Mouse (Mus musculus): ENCODE results near the gene Dnlz. TPM values are rescaled to one million over a fixed set of nuclear protein-coding genes. Genes with fewer than 3 reads are reported as not detected.

The Dnlz gene
- polyA plus RNA-seq, 2 experiments: 7.0 to 7.6 TPM

DNA sequence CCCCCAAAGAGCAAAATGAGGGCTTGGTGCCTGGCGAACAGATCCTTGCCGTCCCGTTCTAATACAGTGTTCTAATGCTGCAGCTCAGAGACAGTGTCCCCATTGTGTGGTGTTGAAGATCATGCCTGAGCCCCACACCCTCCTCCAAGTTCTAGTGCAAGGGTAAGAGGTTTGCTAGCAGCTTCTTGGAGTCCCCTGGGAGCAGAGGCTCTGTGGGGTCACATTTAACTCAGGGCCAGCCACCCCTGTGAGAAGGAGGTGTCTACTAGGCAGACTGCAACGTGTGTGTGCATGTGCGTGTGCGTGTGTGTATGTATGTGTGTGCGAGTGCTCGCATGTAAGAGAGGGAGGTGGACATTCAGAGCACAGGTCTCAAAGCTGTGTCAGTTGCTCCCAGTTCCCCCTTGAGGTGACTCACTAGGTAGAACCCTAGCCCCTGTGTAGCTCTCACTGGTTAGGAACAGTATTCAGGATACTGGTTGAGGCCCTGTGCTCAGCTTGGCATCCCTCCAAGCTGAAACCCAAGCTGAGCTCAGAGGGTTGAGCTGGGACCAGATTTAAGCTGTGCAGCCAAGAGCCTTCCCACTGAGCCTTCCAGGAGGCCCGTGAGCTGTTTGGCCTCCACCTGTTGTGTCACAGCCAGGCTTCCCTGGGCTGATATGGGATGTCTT is 35.2 kb downstream of the Dnlz start:
- no peak overlapping the region for H3K9ac ChIP-seq (replicated peaks)
- no peak for DNase-seq (ENCODE audit: low read depth in 3 of 3, low spot score in 3 of 3)
- no peak for TF ChIP-seq CTCF (IDR thresholded peaks at IDR 0.05; ENCODE audit: low read depth)
- no peak for TF ChIP-seq EP300 (IDR thresholded peaks at IDR 0.05; ENCODE audit: low read depth)
- WGBS (ENCODE audit: insufficient replicate concordance): 70% methylated on average over 9 of the region's 9 CpGs
- H3K9me3 ChIP-seq (ENCODE audit: control insufficient read depth, low read length): no peaks in the 10 kb centered on the region
- H3K27ac ChIP-seq: no peak overlapping the region
- no peak overlapping the region; the same call in 1 of the 2 replicates for H3K4me2 ChIP-seq (ENCODE audit: low read depth)
- ATAC-seq (ENCODE audit: insufficient read depth): no peak
- H3K4me3 ChIP-seq (ENCODE audit: insufficient read depth in 1 of 2, low read depth in 2 of 2, low read length in 2 of 2): no peak overlapping the region
- H3K27me3 ChIP-seq (ENCODE audit: control insufficient read depth, insufficient read depth, low read length): no peaks in the 10 kb centered on the region
- no peaks in the 10 kb centered on the region for H3K4me1 ChIP-seq (replicated peaks; ENCODE audit: control insufficient read depth in 2 of 2, insufficient read depth in 2 of 2, low read length in 1 of 2)
- no peaks in the 10 kb centered on the region for H3K36me3 ChIP-seq (replicated peaks; ENCODE audit: control insufficient read depth, insufficient read depth, low read depth)

- TF ChIP-seq CTCF (IDR thresholded peaks at IDR 0.05; ENCODE audit: low read depth) (no peak), EP300 (IDR thresholded peaks at IDR 0.05; ENCODE audit: low read depth) (no peak)
- Histone ChIP-seq H3K27me3 (ENCODE audit: control insufficient read depth, insufficient read depth, low read length) (no peaks in the 10 kb centered on the region), H3K27ac (no peak overlapping the region), H3K9ac (replicated peaks) (0 out of 2 replicates have a peak overlapping the region, but pooled peaks have one; percentile 3), H3K4me1 (replicated peaks; ENCODE audit: control insufficient read depth in 2 of 2, insufficient read depth in 2 of 2, low read length in 1 of 2) (no peaks in the 10 kb centered on the region), H3K4me3 (ENCODE audit: insufficient read depth in 1 of 2, low read depth in 2 of 2, low read length in 2 of 2) (peak overlapping the region; percentile 37 to 54), H3K36me3 (replicated peaks; ENCODE audit: control insufficient read depth, insufficient read depth, low read depth) (no peaks in the 10 kb centered on the region), H3K4me2 (ENCODE audit: low read depth) (peak overlapping the region; percentile 64), H3K9me3 (ENCODE audit: control insufficient read depth, low read length) (no peaks in the 10 kb centered on the region)
- no peak for DNase-seq (ENCODE audit: low read depth in 3 of 3, low spot score in 3 of 3)
- 5% methylated on average over 11 of the region's 11 CpGs for WGBS (ENCODE audit: insufficient replicate concordance)
- ATAC-seq (ENCODE audit: insufficient read depth): peak; percentile 38; the same call in 1 of the 2 replicates
Measured at GRCm38 (mm10) chr2:26315925-26316311, 36.0 kb downstream of the Dnlz start.

DNA sequence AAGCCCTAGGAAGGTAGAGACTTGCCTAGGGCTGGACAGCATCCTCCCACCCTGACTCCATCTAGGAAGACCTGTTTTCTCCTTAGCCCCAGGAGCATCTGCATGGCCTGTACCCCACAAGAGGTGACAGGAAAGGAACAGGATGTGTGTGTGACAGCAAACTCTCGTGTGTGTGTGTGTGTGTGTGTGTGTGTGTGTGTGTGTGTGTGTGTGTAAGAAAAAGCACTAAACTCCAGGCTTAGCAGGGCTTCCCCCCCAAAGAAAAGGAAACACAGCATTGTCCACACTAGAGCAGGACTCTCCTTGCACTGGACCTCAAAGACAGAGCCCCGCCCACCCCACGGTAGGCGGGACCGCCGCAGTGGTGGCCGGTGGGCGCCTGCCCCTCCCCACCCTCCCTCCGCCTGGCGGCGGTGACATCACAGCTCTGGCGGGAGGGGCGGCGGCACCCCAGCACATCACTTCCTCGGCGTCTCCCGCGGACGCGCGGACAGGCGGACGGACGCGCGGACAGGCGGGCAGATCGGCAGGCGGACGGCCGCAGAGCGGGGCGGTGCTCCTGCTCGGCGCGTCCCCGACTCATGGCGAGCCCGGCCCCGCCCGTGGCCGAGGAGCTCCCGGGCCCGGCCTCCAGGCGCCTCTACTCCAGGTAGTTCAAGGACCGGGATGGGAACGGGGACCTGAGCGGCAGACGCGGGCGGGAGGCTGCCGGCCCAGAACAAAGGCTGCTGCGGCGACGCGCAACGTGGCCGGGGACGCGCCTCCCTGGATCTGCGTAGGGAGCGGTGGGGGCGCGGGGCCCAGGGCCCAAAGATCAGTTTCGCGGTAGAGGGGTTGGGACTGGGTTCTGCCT is 36.6 kb downstream of the Dnlz start, which contains the start of gene Gpsm1:
Gpsm1 (plus strand) TSS at position 444 of the 853 bp plus-strand sequence.
- Histone ChIP-seq H3K4me1 (replicated peaks; ENCODE audit: control insufficient read depth in 2 of 2, insufficient read depth in 2 of 2, low read length in 1 of 2) (no peaks in the 10 kb centered on the region), H3K4me2 (ENCODE audit: low read depth) (peak within 1 kb of the TSS; percentile 64), H3K9me3 (ENCODE audit: control insufficient read depth, low read length) (no peaks in the 10 kb centered on the region), H3K36me3 (replicated peaks; ENCODE audit: control insufficient read depth, insufficient read depth, low read depth) (no peaks in the 10 kb centered on the region), H3K4me3 (ENCODE audit: insufficient read depth in 1 of 2, low read depth in 2 of 2, low read length in 2 of 2) (peak within 1 kb of the TSS; percentile 37 to 54), H3K9ac (replicated peaks) (0 out of 2 replicates have a peak within 1 kb of the TSS, but pooled peaks have one; percentile 3), H3K27me3 (ENCODE audit: control insufficient read depth, insufficient read depth, low read length) (no peaks in the 10 kb centered on the region), H3K27ac (no peak within 1 kb of the TSS)
- TF ChIP-seq EP300 (IDR thresholded peaks at IDR 0.05; ENCODE audit: low read depth): no peak
- TF ChIP-seq CTCF (IDR thresholded peaks at IDR 0.05; ENCODE audit: low read depth): no peak
- peak in 1 of 3 experiments; percentile 9 for DNase-seq (ENCODE audit: low read depth in 3 of 3, low spot score in 3 of 3)
- under 1% methylated on average over 61 of the region's 66 CpGs for WGBS (ENCODE audit: insufficient replicate concordance)
- ATAC-seq (ENCODE audit: insufficient read depth): peak; percentile 54; the same call in 1 of the 2 replicates

- no peak for DNase-seq (ENCODE audit: low read depth in 3 of 3, low spot score in 3 of 3)
- Histone ChIP-seq H3K36me3 (replicated peaks; ENCODE audit: control insufficient read depth, insufficient read depth, low read depth) (no peaks in the 10 kb centered on the region), H3K9me3 (ENCODE audit: control insufficient read depth, low read length) (no peaks in the 10 kb centered on the region), H3K27ac (no peak overlapping the region), H3K4me3 (ENCODE audit: insufficient read depth in 1 of 2, low read depth in 2 of 2, low read length in 2 of 2) (no peak overlapping the region), H3K4me1 (replicated peaks; ENCODE audit: control insufficient read depth in 2 of 2, insufficient read depth in 2 of 2, low read length in 1 of 2) (no peaks in the 10 kb centered on the region), H3K27me3 (ENCODE audit: control insufficient read depth, insufficient read depth, low read length) (no peaks in the 10 kb centered on the region), H3K4me2 (ENCODE audit: low read depth) (peak overlapping the region; percentile 64), H3K9ac (replicated peaks) (no peak overlapping the region)
- WGBS (ENCODE audit: insufficient replicate concordance): 59% methylated on average over 13 of the region's 13 CpGs
- TF ChIP-seq CTCF (IDR thresholded peaks at IDR 0.05; ENCODE audit: low read depth): no peak
- no peak for TF ChIP-seq EP300 (IDR thresholded peaks at IDR 0.05; ENCODE audit: low read depth)
- ATAC-seq (ENCODE audit: insufficient read depth): no peak
Measured at GRCm38 (mm10) chr2:26314281-26315071, 37.4 kb downstream of the Dnlz start.

Measured in liver, embryonic 14.5 days (tissue).